ENCODE assay signal across 24 mouse cellular contexts in genomic region chrX:157390102-157390501, GRCm38 (mm10). TPM values are rescaled to one million over a fixed set of nuclear protein-coding genes. Genes with fewer than 3 reads are reported as not detected.
A peak's percentile ranks its signal among the peaks of the same experiment; 100 is the strongest.
DNase-seq lines count a peak whose midpoint lies in the region; ATAC-seq and TF ChIP-seq lines count a peak whose summit lies in the region.
"Had no signal": no experiment of that assay in that cellular context is flagged by ENCODE, and none has a peak within 500 bp of the region (broad histone marks: within the 10 kb centered on the region; RNA-seq: fewer than 3 reads in every experiment).

No protein-coding gene starts in this region.

- H3K4me3 ChIP-seq in layer of hippocampus, adult 2 months = no peak overlapping the region
- H3K4me3 ChIP-seq in midbrain, postnatal 0 days (ENCODE audit: low read depth, low read length) = no peak overlapping the region
- H3K4me3 ChIP-seq: embryonic facial prominence, embryonic 15.5 days; erythroblast, embryonic 14.5 days; forebrain, embryonic 10.5 days; heart, embryonic 10.5 days; hindbrain, embryonic 12.5 days had no signal

- peak; percentile 76 for ATAC-seq in frontal cortex, adult (ENCODE audit: low TSS enrichment)
- no peak for ATAC-seq in midbrain, postnatal 0 days (ENCODE audit: low FRiP score)
- ATAC-seq: activated CD4-positive, CD25-positive, alpha-beta regulatory T cell, adult 4 months; forebrain, embryonic 14.5 days; hindbrain, embryonic 16.5 days; Patski had no signal

- H3K9me3 ChIP-seq in midbrain, postnatal 0 days (ENCODE audit: low read length) = no peaks in the 10 kb centered on the region
- H3K9me3 ChIP-seq: embryonic facial prominence, embryonic 15.5 days; forebrain, embryonic 10.5 days; heart, embryonic 10.5 days; hindbrain, embryonic 12.5 days had no signal

- no peaks in the 10 kb centered on the region for H3K4me1 ChIP-seq in midbrain, postnatal 0 days (ENCODE audit: insufficient read depth, low read length)
- H3K4me1 ChIP-seq: embryonic facial prominence, embryonic 15.5 days; forebrain, embryonic 10.5 days; heart, embryonic 10.5 days; hindbrain, embryonic 12.5 days had no signal

- no peaks in the 10 kb centered on the region for H3K36me3 ChIP-seq in midbrain, postnatal 0 days (ENCODE audit: insufficient read depth, low read length)
- H3K36me3 ChIP-seq: embryonic facial prominence, embryonic 15.5 days; forebrain, embryonic 10.5 days; heart, embryonic 10.5 days; hindbrain, embryonic 12.5 days had no signal

- H3K9ac ChIP-seq in midbrain, postnatal 0 days (replicated peaks; ENCODE audit: low read length, poor library complexity, severe bottlenecking) = no peak overlapping the region
- H3K9ac ChIP-seq: embryonic facial prominence, embryonic 15.5 days; hindbrain, embryonic 12.5 days had no signal

- no peak for TF ChIP-seq CTCF in layer of hippocampus, adult 2 months (conservative IDR thresholded peaks at IDR 0.05)
- no peak for TF ChIP-seq CTCF in midbrain, postnatal 0 days (IDR thresholded peaks at IDR 0.05)

- H3K4me2 ChIP-seq in midbrain, postnatal 0 days (ENCODE audit: low read depth, low read length, poor library complexity, severe bottlenecking) = no peak overlapping the region
- H3K4me2 ChIP-seq: embryonic facial prominence, embryonic 15.5 days; hindbrain, embryonic 12.5 days had no signal

- no peak for DNase-seq in frontal cortex, postnatal 25 days (ENCODE audit: low spot score in 2 of 2)
- no peak for DNase-seq in layer of hippocampus, adult 2 months (ENCODE audit: low spot score in 2 of 2)
- DNase-seq in layer of hippocampus, adult 11-12 months (ENCODE audit: low spot score) = no peak
- peak; percentile 6 to 7 for DNase-seq in right cerebral cortex, adult 2 months (ENCODE audit: low spot score in 2 of 2)
- DNase-seq in right cerebral cortex, postnatal 14 days = no peak
- no peak for DNase-seq in midbrain, postnatal 0 days (ENCODE audit: low spot score)
- DNase-seq: adrenal gland, postnatal 14 days; cerebellum, adult 18-20 months; cerebellum, adult 9-11 months; cerebellum, postnatal 36 days; gastrocnemius, postnatal 36 days; heart, adult 18-20 months; heart, postnatal 10 days; heart, postnatal 4 days had no signal

- 72% methylated on average over 6 of the region's 6 CpGs for whole genome bisulfite sequencing in midbrain, postnatal 0 days

- H3K27me3 ChIP-seq in midbrain, postnatal 0 days (ENCODE audit: insufficient read depth, low read length) = no peaks in the 10 kb centered on the region
- H3K27me3 ChIP-seq: embryonic facial prominence, embryonic 15.5 days; hindbrain, embryonic 12.5 days had no signal

- 0 out of 2 replicates have a peak overlapping the region, but pooled peaks have one; percentile 23 for H3K27ac ChIP-seq in layer of hippocampus, adult 2 months
- no peak overlapping the region for H3K27ac ChIP-seq in midbrain, postnatal 0 days (ENCODE audit: low read depth, low read length)
- H3K27ac ChIP-seq: embryonic facial prominence, embryonic 15.5 days; forebrain, embryonic 10.5 days; heart, embryonic 10.5 days; hindbrain, embryonic 12.5 days had no signal

RNA-seq across cellular contexts. Expression of gene Phex, which starts 25.0 kb away (rescaled TPM):
- total RNA-seq in layer of hippocampus, adult 2 months (2021) = under 1 TPM; 0.29 to 0.38 TPM
- 0.94 and 1.3 TPM in 2 replicates for total RNA-seq in midbrain, postnatal 0 days (2014; rRNA removed)
- 0.15 and 0.17 TPM in 2 replicates for polyA plus RNA-seq in midbrain, postnatal 0 days (2015; fragmentation: Nextera tagmentation; extraction: Ambion mirVana)
- polyA plus RNA-seq: erythroblast, embryonic 14.5 days had no signal

Comparison
In these comparisons a context has a peak if more than half of its experiments do, and no peak if none do; other contexts are left out.
1. DNase-seq: peak in right cerebral cortex, adult 2 months (2 of 2); none in frontal cortex, postnatal 25 days (0 of 2), layer of hippocampus, adult 2 months (0 of 2), layer of hippocampus, adult 11-12 months (single experiment), right cerebral cortex, postnatal 14 days (single experiment) and midbrain, postnatal 0 days (single experiment).